Mouse (Mus musculus) adrenal gland, postnatal 0 days (tissue): ENCODE data around the gene Tmem126a. TPM values are rescaled to one million over a fixed set of nuclear protein-coding genes. Genes with fewer than 3 reads are reported as not detected.

Source experiments
- polyA plus RNA-seq: library from polyadenylated mRNA; unstranded; fragments of >200 nt; fragmentation: Nextera tagmentation; extraction: Ambion mirVana; gene quantifications from 2 replicates; pipeline ENCODE4 v1.2.1, GENCODE M21; 2015

Tmem126a gene
- 127 and 134 TPM in 2 replicates for polyA plus RNA-seq

GRCm38 (mm10) chr7:90456845-90457468 is at the start of gene Tmem126a:
Gene Tmem126a, minus strand, starts transcription at chr7:90457229.

GRCm38 (mm10) chr7:90476313-90477245 is 19.6 kb upstream of the Tmem126a start, which contains the start of gene Dlg2:
Gene Dlg2, plus strand, starts transcription at chr7:90476672.

GRCm38 (mm10) chr7:90475793-90476312 is 18.8 kb upstream of the Tmem126a start, which contains the start of gene Tmem126b:
Gene Tmem126b, minus strand, starts transcription at chr7:90476001.

GRCm38 (mm10) chr7:90442518-90443080 is 14.4 kb downstream of the Tmem126a start, which contains the start of gene Crebzf:
Gene Crebzf, plus strand, starts transcription at chr7:90442729.

GRCm38 (mm10) chr7:90426020-90427001 is 30.7 kb downstream of the Tmem126a start, which contains the start of gene Ccdc89:
Gene Ccdc89, plus strand, starts transcription at chr7:90426577.

Other genes with a start within 250 kb of the Tmem126a start
- gene Ccdc83, start 191.5 kb downstream of the Tmem126a start, polyA plus RNA-seq, result not detected in 2 replicates
- 2.9 TPM in 2 replicates for gene Sytl2, start 155.0 kb downstream of the Tmem126a start, polyA plus RNA-seq
- 0.83 and 1.8 TPM in 2 replicates for gene Ccdc89, start 30.7 kb downstream of the Tmem126a start, polyA plus RNA-seq
- 29.1 and 32.1 TPM in 2 replicates for gene Crebzf, start 14.5 kb downstream of the Tmem126a start, polyA plus RNA-seq
- gene Tmem126b, start 18.8 kb upstream of the Tmem126a start, polyA plus RNA-seq, result 38.4 and 55.4 TPM in 2 replicates
- gene Dlg2, start 19.4 kb upstream of the Tmem126a start, polyA plus RNA-seq, result 8.2 and 15.0 TPM in 2 replicates